Mouse (Mus musculus) heart, adult 2 months (tissue): ENCODE results near the gene Sars2. TPM values are rescaled to one million over a fixed set of nuclear protein-coding genes. Genes with fewer than 3 reads are reported as not detected.

Source experiments
- DNase-seq, 2 experiments: peaks; one replicate each; pipeline ENCODE4 v3.0.0; 2021
- H3K27ac ChIP-seq: fragments of 200-600 bp; 2 replicates; pipeline ENCODE4 v1.8.1; 2022
- H3K27me3 ChIP-seq: fragments of 200-500 bp; 2 replicates; pipeline ENCODE4 v1.6.1; 2012; ENCODE audit warnings: mild to moderate bottlenecking, low read length, inconsistent platforms, mixed read lengths; ENCODE audit not compliant: control insufficient read depth, insufficient read depth
- H3K36me3 ChIP-seq: fragments of 200-500 bp; 2 replicates; pipeline ENCODE4 v1.6.1; 2012; ENCODE audit warnings: low read length, inconsistent platforms; ENCODE audit not compliant: control insufficient read depth, insufficient read depth
- H3K4me1 ChIP-seq: fragments of 200-500 bp; 2 replicates; pipeline ENCODE4 v1.6.1; 2011; ENCODE audit warnings: low read length; ENCODE audit not compliant: control insufficient read depth, insufficient read depth
- H3K4me3 ChIP-seq: fragments of 200-600 bp; 2 replicates; pipeline ENCODE4 v1.8.1; 2022
- H3K79me2 ChIP-seq: fragments of 200-500 bp; replicated peaks from 2 replicates; pipeline ENCODE4 v1.6.1; 2012; ENCODE audit warnings: mild to moderate bottlenecking, inconsistent platforms, low read length, moderate library complexity, mixed read lengths; ENCODE audit not compliant: control insufficient read depth, insufficient read depth
- H3K9ac ChIP-seq: fragments of 200-500 bp; 2 replicates; pipeline ENCODE4 v1.6.1; 2012; ENCODE audit warnings: low read depth, mild to moderate bottlenecking, control low read depth, inconsistent platforms, low read length, mixed read lengths
- CTCF ChIP-seq: fragments of 200-600 bp; IDR thresholded peaks from 2 replicates; pipeline ENCODE4 v1.8.1; 2022; ENCODE audit warnings: antibody characterized with exemption, mild to moderate bottlenecking, moderate library complexity
- EP300 ChIP-seq: fragments of 200-500 bp; IDR thresholded peaks from 2 replicates; pipeline ENCODE4 v1.6.1; 2011; ENCODE audit warnings: low read depth, low read length, control low read depth; ENCODE audit not compliant: insufficient read depth
- POLR2A ChIP-seq: fragments of 200-500 bp; IDR thresholded peaks from 2 replicates; pipeline ENCODE4 v1.6.1; 2011; ENCODE audit warnings: mild to moderate bottlenecking, low read depth, low read length, control low read depth; ENCODE audit not compliant: insufficient read depth
- WGBS: fragments of 180-500 bp; shearing (Covaris S2); methylation state at CpG from one replicate; pipeline ENCODE4 v1.1.7; 2018; 5-methylcytosine and 5-hydroxymethylcytosine counted together
- intact Hi-C: fragments of 180-260 bp; cut with DNase I; formaldehyde crosslinking; loops from one replicate; pipeline ENCODE4 v1.15.1; 2025
- polyA plus RNA-seq: library from polyadenylated mRNA; depleted of rRNA; stranded (reverse); fragments of >200 nt; gene quantifications from 2 replicates; pipeline ENCODE4 v1.2.3, GENCODE M21; 2012
- total RNA-seq, 2 experiments: library from RNA; stranded (reverse); gene quantifications; 2 replicates each; pipeline ENCODE4 v1.2.3; 2021

Sars2 gene
- total and polyA plus RNA-seq, 3 experiments: 13.7 to 20.2 (median 14.2) TPM

DNA sequence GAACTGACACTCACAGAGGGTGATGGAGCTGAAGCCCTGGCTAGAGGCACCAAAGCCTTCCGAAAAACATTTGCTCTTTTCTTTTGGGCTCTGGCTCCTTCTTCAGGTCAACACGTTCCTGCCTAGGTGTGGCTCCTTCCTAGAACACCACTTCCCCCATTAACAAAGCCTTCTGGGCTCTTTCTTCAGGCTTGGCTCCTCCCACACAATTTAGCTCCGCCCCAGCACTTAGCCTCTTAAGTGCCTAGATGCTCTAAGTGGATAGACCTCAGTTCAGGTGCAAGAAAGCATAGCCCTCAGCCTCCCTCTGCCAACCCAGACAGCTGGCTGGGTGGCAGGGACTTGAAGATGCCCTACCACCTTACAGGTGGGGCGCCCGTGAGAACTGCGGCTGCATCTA, 6.1 kb upstream of the Sars2 start:
- Histone ChIP-seq H3K4me3 (no peak overlapping the region), H3K27me3 (no peaks in the 10 kb centered on the region), H3K27ac (no peak overlapping the region), H3K4me1 (no peaks in the 10 kb centered on the region), H3K79me2 (no peaks in the 10 kb centered on the region), H3K9ac (no peak overlapping the region), H3K36me3 (no peaks in the 10 kb centered on the region)
- 80% methylated on average over 6 of the region's 6 CpGs for WGBS
- no peak for TF ChIP-seq CTCF
- no peak for TF ChIP-seq EP300
- no peak for TF ChIP-seq POLR2A
- intact Hi-C loops: no loop called here
- DNase-seq: no peak

DNA sequence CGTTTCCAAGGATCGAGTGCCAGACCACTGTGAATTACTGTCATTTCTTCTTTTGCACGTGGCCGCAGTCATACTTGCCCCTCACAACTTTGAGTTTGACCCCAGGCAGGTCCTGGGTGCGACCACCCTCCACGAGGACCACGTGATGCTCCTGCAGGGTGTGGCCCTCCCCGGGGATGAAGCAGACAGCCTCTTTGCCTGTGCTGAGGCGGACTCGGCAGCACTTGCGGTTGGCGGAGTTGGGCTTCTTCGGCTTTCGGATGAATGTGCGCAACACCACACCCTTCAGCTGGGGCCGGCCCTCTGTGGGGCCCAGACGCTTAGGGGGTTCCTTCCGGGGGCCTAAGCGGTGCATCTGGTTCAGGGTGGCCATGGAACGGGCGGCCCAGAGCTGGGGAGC, 2.0 kb upstream of the Sars2 start:
- Histone ChIP-seq H3K4me1 (peaks cover 5% of the 10 kb centered on the region), H3K79me2 (no peaks in the 10 kb centered on the region), H3K4me3 (no peak overlapping the region), H3K27ac (no peak overlapping the region), H3K9ac (no peak overlapping the region), H3K36me3 (no peaks in the 10 kb centered on the region), H3K27me3 (no peaks in the 10 kb centered on the region)
- no peak for DNase-seq
- intact Hi-C loops: no loop called here
- TF ChIP-seq POLR2A: no peak
- no peak for TF ChIP-seq CTCF
- TF ChIP-seq EP300: no peak
- 90% methylated on average over 21 of the region's 21 CpGs for WGBS

DNA sequence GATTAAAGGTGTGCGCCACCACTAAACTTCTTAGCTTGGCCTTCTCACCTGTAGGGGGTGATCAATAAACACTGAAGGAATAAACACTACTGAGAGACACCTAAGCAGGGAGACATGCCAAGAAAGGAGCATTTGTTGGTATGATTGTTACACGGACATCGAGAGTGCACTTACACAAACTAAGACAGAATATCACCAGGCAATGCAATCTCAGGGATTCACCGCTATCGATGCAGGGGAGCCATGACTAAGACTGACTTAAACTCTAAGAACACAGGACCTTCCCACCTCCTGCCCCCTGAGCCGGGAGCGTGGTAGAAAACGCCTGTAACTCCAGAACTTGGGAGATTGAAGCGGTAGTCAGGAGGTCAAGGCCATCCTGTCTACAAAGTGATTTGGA, 843 bp upstream of the Sars2 start:
- Histone ChIP-seq H3K27me3 (no peaks in the 10 kb centered on the region), H3K4me3 (peak overlapping the region; percentile 93), H3K36me3 (no peaks in the 10 kb centered on the region), H3K27ac (peak overlapping the region; percentile 97), H3K4me1 (peaks cover 5% of the 10 kb centered on the region), H3K9ac (peak overlapping the region; percentile 81), H3K79me2 (no peaks in the 10 kb centered on the region)
- TF ChIP-seq POLR2A (no peak), CTCF (no peak), EP300 (no peak)
- no peak for DNase-seq
- 28% methylated on average over 9 of the region's 9 CpGs for WGBS
- intact Hi-C loops: no loop called here

DNA sequence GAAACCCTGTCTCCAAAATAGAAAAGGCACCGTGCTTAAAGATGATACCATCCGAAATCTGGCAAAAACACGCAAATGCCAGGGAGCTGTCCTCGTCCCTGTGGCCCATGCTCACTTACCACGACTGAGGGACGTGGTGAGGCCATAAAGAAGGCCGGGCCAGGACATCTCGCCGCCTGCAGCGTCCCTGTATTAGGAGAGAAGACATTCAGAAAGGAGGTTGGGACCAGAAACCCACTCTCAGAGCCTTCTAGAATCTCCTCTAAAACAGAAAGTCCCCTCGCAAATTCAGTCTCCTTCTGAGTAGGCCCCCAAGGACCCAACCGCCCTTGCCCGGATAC, 454 bp upstream of the Sars2 start:
- WGBS: 2% methylated on average over 13 of the region's 13 CpGs
- peak overlapping the region; percentile 97 for H3K27ac ChIP-seq
- no peaks in the 10 kb centered on the region for H3K79me2 ChIP-seq
- H3K27me3 ChIP-seq: no peaks in the 10 kb centered on the region
- TF ChIP-seq POLR2A: no peak
- no peak for TF ChIP-seq EP300
- no peak for TF ChIP-seq CTCF
- peak overlapping the region; percentile 93 for H3K4me3 ChIP-seq
- intact Hi-C loops: no loop called here
- no peaks in the 10 kb centered on the region for H3K36me3 ChIP-seq
- H3K9ac ChIP-seq: peak overlapping the region; percentile 81
- DNase-seq: no peak
- H3K4me1 ChIP-seq: peaks cover 5% of the 10 kb centered on the region

DNA sequence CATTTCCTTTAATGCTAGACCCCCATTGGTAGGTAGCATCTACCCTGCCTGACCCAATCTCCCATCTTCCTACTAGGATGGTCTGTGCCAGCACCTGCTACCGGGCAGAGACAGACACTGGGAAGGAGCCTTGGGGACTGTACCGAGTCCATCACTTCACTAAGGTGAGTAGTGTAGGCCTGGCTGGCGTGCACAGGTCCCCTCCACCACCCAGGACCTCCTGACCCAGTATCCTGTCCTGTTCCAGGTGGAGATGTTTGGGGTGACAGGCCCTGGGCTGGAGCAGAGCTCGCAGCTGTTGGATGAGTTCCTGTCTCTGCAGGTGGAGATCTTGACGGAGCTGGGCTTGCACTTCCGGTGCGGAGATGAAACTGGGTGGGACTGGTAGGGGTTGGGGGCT, 8.1 kb downstream of the Sars2 start:
- WGBS: 92% methylated on average over 7 of the region's 7 CpGs
- Histone ChIP-seq H3K9ac (no peak overlapping the region), H3K36me3 (no peaks in the 10 kb centered on the region), H3K27ac (no peak overlapping the region), H3K4me3 (no peak overlapping the region), H3K27me3 (no peaks in the 10 kb centered on the region), H3K4me1 (no peaks in the 10 kb centered on the region), H3K79me2 (no peaks in the 10 kb centered on the region)
- intact Hi-C loops: no loop called here
- no peak for DNase-seq
- TF ChIP-seq POLR2A: no peak
- no peak for TF ChIP-seq CTCF
- TF ChIP-seq EP300: no peak

DNA sequence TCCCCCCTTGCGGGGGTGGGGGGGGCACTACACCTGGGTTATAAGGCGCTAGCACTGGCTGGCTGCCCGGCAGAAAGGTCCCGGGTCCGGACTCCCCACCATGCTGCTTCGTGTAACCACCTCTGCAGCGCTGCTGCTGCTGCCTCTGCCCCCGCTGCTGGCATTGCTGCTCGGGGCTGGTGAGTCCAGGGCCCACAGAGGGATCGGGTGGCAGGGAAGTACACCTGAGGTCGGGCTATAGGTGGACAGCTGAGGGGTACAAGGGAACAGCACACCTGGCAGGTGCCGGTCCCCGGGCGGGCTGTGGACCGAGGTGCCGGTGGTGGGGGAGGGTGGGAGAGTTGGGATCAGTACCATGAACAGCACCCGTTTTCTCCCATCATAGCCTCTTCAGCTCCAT, 14.3 kb downstream of the Sars2 start, which contains the start of gene Ccer2:
TSS of gene Ccer2 (plus strand) at position 96 of the 400 bp plus-strand sequence.
- no peak for DNase-seq
- Histone ChIP-seq H3K27me3 (no peaks in the 10 kb centered on the region; the same call in 1 of the 2 replicates), H3K4me3 (no peak within 1 kb of the TSS), H3K27ac (no peak within 1 kb of the TSS), H3K79me2 (no peaks in the 10 kb centered on the region), H3K9ac (no peak within 1 kb of the TSS), H3K36me3 (no peaks in the 10 kb centered on the region), H3K4me1 (no peaks in the 10 kb centered on the region)
- 5% methylated on average over 17 of the region's 17 CpGs for WGBS
- intact Hi-C loops: no loop called here
- TF ChIP-seq POLR2A (no peak), EP300 (no peak)

DNA sequence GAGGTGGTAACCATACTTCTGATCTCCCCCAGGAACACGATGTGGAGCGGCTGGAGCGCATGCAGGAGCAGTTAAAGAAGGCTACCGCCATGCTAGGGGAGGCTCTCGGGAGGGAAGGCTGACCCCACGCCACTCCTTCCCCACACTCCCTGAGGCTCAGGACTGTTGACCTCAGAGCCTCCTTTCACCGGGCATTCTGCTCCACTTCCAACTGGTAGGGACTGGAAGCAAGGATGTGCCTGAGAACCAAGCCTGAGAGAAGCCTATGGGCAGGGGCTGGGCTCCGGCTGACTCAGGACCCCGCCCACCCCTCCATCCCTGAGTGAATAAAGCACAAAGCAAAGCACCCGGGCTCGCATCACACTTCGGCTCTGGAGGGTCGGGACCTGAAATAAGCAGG, 16.8 kb downstream of the Sars2 start:
- Histone ChIP-seq H3K27me3 (no peaks in the 10 kb centered on the region; the same call in 1 of the 2 replicates), H3K4me3 (no peak overlapping the region), H3K79me2 (no peaks in the 10 kb centered on the region), H3K9ac (no peak overlapping the region), H3K27ac (no peak overlapping the region), H3K36me3 (no peaks in the 10 kb centered on the region), H3K4me1 (no peaks in the 10 kb centered on the region)
- no peak for DNase-seq
- no peak for TF ChIP-seq EP300
- intact Hi-C loops: no loop called here
- WGBS: 83% methylated on average over 13 of the region's 13 CpGs
